Mouse (Mus musculus): Measurements from ENCODE around the gene Mpv17l. TPM values are rescaled to one million over a fixed set of nuclear protein-coding genes. Genes with fewer than 3 reads are reported as not detected.

Gene Mpv17l
- total and polyA plus RNA-seq, 2 experiments from 2014 or later = 2.0 to 2.3 TPM

DNA sequence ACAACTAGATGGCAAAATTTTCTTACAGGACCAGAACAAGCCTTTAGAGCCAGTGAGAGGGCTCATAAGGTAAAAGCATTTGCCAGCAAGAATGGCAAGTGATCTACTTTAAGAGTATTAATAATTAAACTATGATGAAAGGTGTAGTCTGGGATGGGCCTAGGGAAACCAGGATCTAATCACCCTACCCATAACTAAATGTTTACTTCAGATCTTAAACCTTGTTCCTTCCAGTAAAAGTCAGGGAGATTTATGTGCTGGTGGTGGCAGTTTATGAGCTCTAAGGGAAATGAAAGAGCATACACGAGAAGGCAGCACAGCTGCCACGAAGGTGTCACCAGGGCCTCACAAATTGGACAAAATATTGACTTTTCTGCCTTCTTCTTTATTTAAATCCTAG, 8.9 kb upstream of the Mpv17l start:
- TF ChIP-seq CTCF (IDR thresholded peaks at IDR 0.05; ENCODE audit: low read depth) = no peak
- no peak for TF ChIP-seq EP300 (IDR thresholded peaks at IDR 0.05; ENCODE audit: low read depth)
- no peaks in the 10 kb centered on the region for H3K4me1 ChIP-seq (ENCODE audit: control insufficient read depth, insufficient read depth)
- H3K27me3 ChIP-seq (ENCODE audit: control insufficient read depth, insufficient read depth, low read length) = no peaks in the 10 kb centered on the region
- H3K9ac ChIP-seq (replicated peaks; ENCODE audit: low read depth, low read length) = no peak overlapping the region
- no peak for ATAC-seq (ENCODE audit: insufficient read depth, low read depth)
- H3K4me2 ChIP-seq (ENCODE audit: low read depth, low read length) = no peak overlapping the region
- no peak overlapping the region for H3K4me3 ChIP-seq (ENCODE audit: low read depth, low read length)
- no peaks in the 10 kb centered on the region for H3K9me3 ChIP-seq (replicated peaks; ENCODE audit: control insufficient read depth, low read length)
- no peak for DNase-seq (ENCODE audit: low spot score)
- 83% methylated on average over 2 of the region's 2 CpGs for WGBS
- H3K27ac ChIP-seq (ENCODE audit: low read depth) = no peak overlapping the region
- H3K36me3 ChIP-seq (replicated peaks; ENCODE audit: control insufficient read depth, insufficient read depth, low read length) = no peaks in the 10 kb centered on the region

DNA sequence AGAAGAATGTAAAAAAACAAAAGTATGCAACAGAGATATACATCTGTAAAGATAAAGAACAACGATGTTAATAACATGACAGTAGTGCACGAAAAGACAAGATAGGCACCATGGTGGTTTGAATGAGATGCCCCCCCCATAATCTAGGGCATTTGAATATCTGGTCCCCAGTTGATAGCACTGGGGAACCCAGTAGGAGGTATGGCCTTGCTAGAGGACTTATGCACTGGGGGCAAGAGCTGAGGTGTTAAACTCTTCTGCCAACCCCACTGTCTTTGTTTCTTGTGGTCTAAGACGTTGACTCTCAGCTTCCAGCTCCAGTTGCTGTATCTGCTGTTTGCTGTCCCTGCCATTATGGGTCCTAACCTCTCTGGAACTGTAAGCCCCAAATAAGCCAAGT, 7.2 kb upstream of the Mpv17l start:
- no peaks in the 10 kb centered on the region for H3K4me1 ChIP-seq (ENCODE audit: control insufficient read depth, insufficient read depth)
- H3K9ac ChIP-seq (replicated peaks; ENCODE audit: low read depth, low read length) = no peak overlapping the region
- no peak overlapping the region for H3K4me2 ChIP-seq (ENCODE audit: low read depth, low read length)
- no peak overlapping the region for H3K27ac ChIP-seq (ENCODE audit: low read depth)
- 84% methylated on average over 3 of the region's 3 CpGs for WGBS
- H3K27me3 ChIP-seq (ENCODE audit: control insufficient read depth, insufficient read depth, low read length) = no peaks in the 10 kb centered on the region
- H3K4me3 ChIP-seq (ENCODE audit: low read depth, low read length) = no peak overlapping the region
- TF ChIP-seq CTCF (IDR thresholded peaks at IDR 0.05; ENCODE audit: low read depth) = no peak
- TF ChIP-seq EP300 (IDR thresholded peaks at IDR 0.05; ENCODE audit: low read depth) = no peak
- H3K9me3 ChIP-seq (replicated peaks; ENCODE audit: control insufficient read depth, low read length) = no peaks in the 10 kb centered on the region
- no peaks in the 10 kb centered on the region for H3K36me3 ChIP-seq (replicated peaks; ENCODE audit: control insufficient read depth, insufficient read depth, low read length)
- DNase-seq (ENCODE audit: low spot score) (no peak), ATAC-seq (ENCODE audit: insufficient read depth, low read depth) (no peak)

DNA sequence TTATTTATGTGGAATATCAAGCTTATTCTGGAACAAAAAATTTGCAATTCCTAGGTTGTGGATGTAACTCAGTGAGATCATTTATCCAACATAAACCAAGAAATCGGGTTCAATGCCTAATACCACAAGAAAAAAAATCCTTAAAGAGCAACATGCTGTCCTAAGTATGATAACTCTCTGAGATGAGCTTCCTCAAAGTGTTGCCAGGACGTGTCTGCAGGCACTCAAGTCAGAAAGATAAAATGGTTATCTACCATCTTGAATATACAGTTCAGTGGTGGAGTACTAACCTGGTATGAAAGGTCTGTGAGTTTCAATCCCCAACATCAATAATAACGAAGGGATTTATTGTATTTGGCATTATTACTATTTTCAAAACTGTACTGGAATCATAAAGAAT, 6.6 kb upstream of the Mpv17l start:
- Histone ChIP-seq H3K4me1 (ENCODE audit: control insufficient read depth, insufficient read depth) (0 out of 2 replicates have a peak, but pooled peaks cover under 1% of the 10 kb centered on the region), H3K9ac (replicated peaks; ENCODE audit: low read depth, low read length) (no peak overlapping the region), H3K27me3 (ENCODE audit: control insufficient read depth, insufficient read depth, low read length) (no peaks in the 10 kb centered on the region), H3K4me2 (ENCODE audit: low read depth, low read length) (no peak overlapping the region), H3K9me3 (replicated peaks; ENCODE audit: control insufficient read depth, low read length) (no peaks in the 10 kb centered on the region), H3K4me3 (ENCODE audit: low read depth, low read length) (no peak overlapping the region), H3K36me3 (replicated peaks; ENCODE audit: control insufficient read depth, insufficient read depth, low read length) (no peaks in the 10 kb centered on the region), H3K27ac (ENCODE audit: low read depth) (no peak overlapping the region)
- TF ChIP-seq EP300 (IDR thresholded peaks at IDR 0.05; ENCODE audit: low read depth) (no peak), CTCF (IDR thresholded peaks at IDR 0.05; ENCODE audit: low read depth) (no peak)
- ATAC-seq (ENCODE audit: insufficient read depth, low read depth) (no peak), DNase-seq (ENCODE audit: low spot score) (no peak)
- 71% methylated on average over 3 of the region's 3 CpGs for WGBS

DNA sequence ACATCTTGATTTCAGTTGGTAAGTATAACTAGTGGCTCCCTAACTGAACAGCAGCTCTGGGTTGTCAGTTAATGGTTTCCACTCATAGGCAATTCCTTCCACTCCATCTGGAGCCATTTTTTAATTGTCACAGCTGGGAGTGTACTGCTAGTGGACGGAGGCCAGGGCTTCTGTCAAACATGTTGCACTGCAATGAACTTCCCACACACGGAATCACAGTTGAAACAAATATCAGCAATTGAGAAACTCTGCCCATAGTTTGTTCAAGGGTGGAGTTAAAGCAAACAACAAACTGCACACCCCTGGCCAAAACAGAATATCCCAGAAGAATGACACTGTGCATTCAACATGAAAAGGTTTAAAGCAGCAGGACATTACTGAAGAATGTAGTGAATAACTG, 4.0 kb upstream of the Mpv17l start:
- peaks cover 10% of the 10 kb centered on the region; the same call in 1 of the 2 replicates for H3K4me1 ChIP-seq (ENCODE audit: control insufficient read depth, insufficient read depth)
- H3K4me2 ChIP-seq (ENCODE audit: low read depth, low read length) = no peak overlapping the region
- H3K9ac ChIP-seq (replicated peaks; ENCODE audit: low read depth, low read length) = no peak overlapping the region
- no peak for DNase-seq (ENCODE audit: low spot score)
- TF ChIP-seq CTCF (IDR thresholded peaks at IDR 0.05; ENCODE audit: low read depth) = no peak
- TF ChIP-seq EP300 (IDR thresholded peaks at IDR 0.05; ENCODE audit: low read depth) = no peak
- no peak for ATAC-seq (ENCODE audit: insufficient read depth, low read depth)
- H3K27me3 ChIP-seq (ENCODE audit: control insufficient read depth, insufficient read depth, low read length) = no peaks in the 10 kb centered on the region
- H3K27ac ChIP-seq (ENCODE audit: low read depth) = no peak overlapping the region
- H3K4me3 ChIP-seq (ENCODE audit: low read depth, low read length) = no peak overlapping the region
- WGBS = 68% methylated on average over 2 of the region's 2 CpGs
- H3K36me3 ChIP-seq (replicated peaks; ENCODE audit: control insufficient read depth, insufficient read depth, low read length) = no peaks in the 10 kb centered on the region
- H3K9me3 ChIP-seq (replicated peaks; ENCODE audit: control insufficient read depth, low read length) = no peaks in the 10 kb centered on the region

DNA sequence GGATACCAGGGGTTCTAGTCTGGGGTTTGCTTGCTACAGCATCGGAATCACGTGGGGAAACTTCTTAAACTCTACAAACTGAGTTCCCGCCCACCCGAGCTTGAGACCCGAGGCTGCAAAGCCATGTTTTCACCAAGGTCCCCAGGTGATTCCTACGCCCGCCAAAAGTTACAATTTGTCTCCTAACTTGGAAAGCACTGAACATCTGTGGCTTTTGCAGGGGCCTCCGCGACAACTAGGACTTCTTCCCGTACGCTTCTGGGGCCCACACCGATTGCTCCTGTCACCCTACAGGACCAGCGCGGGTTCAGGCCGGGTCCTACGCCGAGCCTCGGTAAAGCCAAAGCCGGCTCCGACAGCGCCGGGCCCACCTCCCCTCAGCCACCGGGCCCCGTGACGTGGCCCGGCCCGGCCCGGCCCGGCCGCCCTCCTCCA, 547 bp upstream of the Mpv17l start:
- no peak for TF ChIP-seq EP300 (IDR thresholded peaks at IDR 0.05; ENCODE audit: low read depth)
- no peak for TF ChIP-seq CTCF (IDR thresholded peaks at IDR 0.05; ENCODE audit: low read depth)
- Histone ChIP-seq H3K4me3 (ENCODE audit: low read depth, low read length) (peak overlapping the region; percentile 98), H3K4me1 (ENCODE audit: control insufficient read depth, insufficient read depth) (peaks cover 10% of the 10 kb centered on the region; the same call in 1 of the 2 replicates), H3K27ac (ENCODE audit: low read depth) (peak overlapping the region; percentile 79), H3K4me2 (ENCODE audit: low read depth, low read length) (peak overlapping the region; percentile 81), H3K9me3 (replicated peaks; ENCODE audit: control insufficient read depth, low read length) (no peaks in the 10 kb centered on the region), H3K9ac (replicated peaks; ENCODE audit: low read depth, low read length) (peak overlapping the region; percentile 94), H3K36me3 (replicated peaks; ENCODE audit: control insufficient read depth, insufficient read depth, low read length) (no peaks in the 10 kb centered on the region), H3K27me3 (ENCODE audit: control insufficient read depth, insufficient read depth, low read length) (no peaks in the 10 kb centered on the region)
- DNase-seq (ENCODE audit: low spot score) (no peak), ATAC-seq (ENCODE audit: insufficient read depth, low read depth) (peak; percentile 37)
- WGBS = under 1% methylated on average over 29 of the region's 30 CpGs

DNA sequence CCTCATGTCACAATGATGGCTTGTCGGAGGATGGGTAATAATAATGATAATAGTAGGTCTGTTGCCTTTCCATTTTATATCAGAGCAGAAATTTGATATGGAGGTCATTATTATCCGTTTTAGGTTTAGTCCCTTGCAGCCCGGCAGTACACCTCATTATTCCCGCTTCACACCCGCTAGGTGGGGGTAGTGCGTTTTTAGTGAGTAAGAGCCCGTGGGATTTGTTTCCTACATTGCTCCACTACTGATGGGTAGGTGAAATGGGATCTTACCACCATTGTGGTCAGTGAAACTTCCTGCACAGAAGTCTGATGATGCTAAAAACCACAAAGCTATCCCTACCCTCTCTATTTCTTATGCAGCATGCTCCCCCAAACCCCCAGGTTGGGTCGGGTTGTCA, 527 bp downstream of the Mpv17l start:
- WGBS = 5% methylated on average over 8 of the region's 8 CpGs
- DNase-seq (ENCODE audit: low spot score) (peak; percentile 86), ATAC-seq (ENCODE audit: insufficient read depth, low read depth) (peak; percentile 83)

More for the DNA sequence above, 527 bp downstream of the Mpv17l start:
- H3K4me3 ChIP-seq (ENCODE audit: low read depth, low read length) = peak overlapping the region; percentile 98
- H3K27ac ChIP-seq (ENCODE audit: low read depth) = peak overlapping the region; percentile 79
- H3K9me3 ChIP-seq (replicated peaks; ENCODE audit: control insufficient read depth, low read length) = no peaks in the 10 kb centered on the region
- no peaks in the 10 kb centered on the region for H3K27me3 ChIP-seq (ENCODE audit: control insufficient read depth, insufficient read depth, low read length)
- H3K4me1 ChIP-seq (ENCODE audit: control insufficient read depth, insufficient read depth) = peaks cover 10% of the 10 kb centered on the region; the same call in 1 of the 2 replicates
- peak overlapping the region; percentile 81 for H3K4me2 ChIP-seq (ENCODE audit: low read depth, low read length)
- H3K9ac ChIP-seq (replicated peaks; ENCODE audit: low read depth, low read length) = peak overlapping the region; percentile 94; the same call in 1 of the 2 replicates
- H3K36me3 ChIP-seq (replicated peaks; ENCODE audit: control insufficient read depth, insufficient read depth, low read length) = no peaks in the 10 kb centered on the region
- TF ChIP-seq EP300 (IDR thresholded peaks at IDR 0.05; ENCODE audit: low read depth) (0 out of 2 replicates have a peak, but pooled peaks have one; percentile 2), CTCF (IDR thresholded peaks at IDR 0.05; ENCODE audit: low read depth) (peak; percentile 68)
